Mouse (Mus musculus) ES-Bruce4 (cell line): ENCODE data around the gene Pum2.
A peak's percentile ranks its signal among the peaks of the same experiment; 100 is the strongest.

Source experiments
- CTCF ChIP-seq: IDR thresholded peaks from one replicate; pipeline ENCODE4 v1.8.1; 2011; ENCODE audit warnings: low read depth, low read length
- EP300 ChIP-seq: IDR thresholded peaks from 2 replicates; pipeline ENCODE4 v1.6.1; 2011; ENCODE audit warnings: low read depth, low read length; ENCODE audit not compliant: insufficient read depth
- POLR2A ChIP-seq: IDR thresholded peaks from one replicate; pipeline ENCODE4 v1.8.1; 2011; ENCODE audit warnings: low read length; ENCODE audit not compliant: insufficient read depth

DNA sequence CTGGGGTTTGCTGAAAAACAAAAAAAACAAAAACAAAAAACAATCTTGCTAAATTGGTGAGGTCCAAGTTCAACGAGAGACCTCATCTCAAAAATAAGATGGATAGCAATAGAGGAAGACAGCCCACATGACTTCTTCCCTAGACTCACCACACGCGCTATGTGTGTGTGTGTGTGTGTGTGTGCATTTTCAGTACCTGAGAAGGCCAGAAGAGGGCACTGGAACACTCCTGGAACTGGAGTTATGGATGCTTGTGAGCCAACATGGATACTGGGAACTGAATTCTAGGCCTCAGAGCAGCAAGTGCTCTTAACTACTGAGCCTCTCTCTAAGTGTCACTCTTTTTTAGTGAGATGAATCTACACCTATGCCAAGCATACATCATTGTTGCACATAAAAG is 84.1 kb downstream of the Pum2 start:
- TF ChIP-seq CTCF, result peak; percentile 17
- TF ChIP-seq POLR2A, result no peak
- no peak for TF ChIP-seq EP300
